In the genomic region with DNA sequence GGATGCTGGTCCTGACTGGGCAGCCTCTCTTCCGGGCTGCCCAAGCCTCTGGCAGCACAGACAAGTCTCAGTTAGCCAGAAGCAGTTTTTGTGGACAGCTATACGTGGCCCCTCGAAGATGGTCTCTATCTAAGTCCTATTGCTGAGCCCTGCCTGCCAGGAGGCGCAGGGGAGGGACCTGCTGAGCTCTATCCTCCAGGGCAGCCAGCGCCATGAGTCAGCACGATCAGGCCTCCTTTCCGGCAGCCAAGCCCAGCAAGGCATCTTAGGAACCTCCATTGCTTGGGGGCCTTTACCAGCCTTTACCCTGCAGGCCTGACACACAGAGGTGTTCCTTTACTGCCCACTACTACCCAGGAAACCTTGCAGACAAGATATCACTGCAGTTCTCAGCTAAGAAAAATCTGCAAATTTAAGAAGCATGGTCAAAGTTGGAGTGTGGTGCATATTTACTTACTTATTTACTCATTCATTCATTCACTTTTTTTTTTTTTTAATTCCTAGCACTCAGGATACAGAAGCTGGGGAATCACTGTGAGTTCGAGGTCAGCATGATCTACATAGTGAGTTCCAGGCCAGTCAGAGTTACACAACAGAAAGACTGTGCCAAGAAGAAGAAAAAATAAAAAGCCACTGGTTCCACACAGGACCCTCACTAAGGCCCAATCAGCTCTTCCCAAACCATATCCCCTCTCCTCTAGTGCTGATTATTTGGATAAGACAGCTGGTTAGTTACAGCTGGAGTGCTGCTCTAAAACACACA, we compare ENCODE assay signal across 11 mouse cellular contexts. TPM values are rescaled to one million over a fixed set of nuclear protein-coding genes. Genes with fewer than 3 reads are reported as not detected.
DNase-seq lines count a peak whose midpoint lies in the region; ATAC-seq and TF ChIP-seq lines count a peak whose summit lies in the region.
"Had no signal": no experiment of that assay in that cellular context is flagged by ENCODE, and none has a peak within 500 bp of the region (broad histone marks: within the 10 kb centered on the region; RNA-seq: fewer than 3 reads in every experiment).

No protein-coding gene starts in this region.

- H3K4me3 ChIP-seq in gastrocnemius, adult 2 months, result no peak overlapping the region
- peak overlapping the region in 1 of 2 experiments; percentile 29; a peak in 1 of 4 replicates for H3K4me3 ChIP-seq in ES-E14 (ENCODE audit: insufficient read depth in 1 of 2, low read depth in 1 of 2, low read length in 2 of 2, poor library complexity in 1 of 2, severe bottlenecking in 1 of 2)
- H3K4me3 ChIP-seq in embryonic fibroblast, embryonic 13.5 days (ENCODE audit: insufficient read depth, low read length), result no peak overlapping the region
- peak overlapping the region; percentile 31 for H3K4me3 ChIP-seq in liver, embryonic 16.5 days (ENCODE audit: low read depth, low read length)
- no peak overlapping the region for H3K4me3 ChIP-seq in hindbrain, embryonic 16.5 days (ENCODE audit: low read length)
- no peak overlapping the region for H3K4me3 ChIP-seq in hindbrain, embryonic 11.5 days (ENCODE audit: low read depth, low read length)
- H3K4me3 ChIP-seq: limb, embryonic 13.5 days had no signal

- 17% methylated on average over 8 of the region's 8 CpGs for WGBS in liver, embryonic 16.5 days (ENCODE audit: insufficient replicate concordance)
- 57% methylated on average over 8 of the region's 8 CpGs for WGBS in hindbrain, embryonic 16.5 days
- 47% methylated on average over 8 of the region's 8 CpGs for WGBS in hindbrain, embryonic 11.5 days

- peak overlapping the region; percentile 31 for H3K27ac ChIP-seq in gastrocnemius, adult 2 months
- H3K27ac ChIP-seq in ES-E14 (ENCODE audit: insufficient read depth, low read depth, low read length, poor library complexity, severe bottlenecking), result no peak overlapping the region
- H3K27ac ChIP-seq in embryonic fibroblast, embryonic 13.5 days (ENCODE audit: insufficient read depth, low read length), result peak overlapping the region; percentile 54; the same call in 1 of the 2 replicates
- H3K27ac ChIP-seq in liver, embryonic 16.5 days (ENCODE audit: low read length), result peak overlapping the region; percentile 82
- no peak overlapping the region for H3K27ac ChIP-seq in hindbrain, embryonic 16.5 days (ENCODE audit: low read depth, low read length)
- H3K27ac ChIP-seq in hindbrain, embryonic 11.5 days (ENCODE audit: low read depth, low read length), result no peak overlapping the region
- H3K27ac ChIP-seq: limb, embryonic 13.5 days had no signal

- no peaks in the 10 kb centered on the region for H3K9me3 ChIP-seq in ES-E14 (ENCODE audit: control insufficient read depth, insufficient read depth, low read depth, low read length)
- H3K9me3 ChIP-seq in liver, embryonic 16.5 days (replicated peaks; ENCODE audit: control insufficient read depth, low read length), result no peaks in the 10 kb centered on the region
- no peaks in the 10 kb centered on the region for H3K9me3 ChIP-seq in hindbrain, embryonic 16.5 days (ENCODE audit: control insufficient read depth, low read length)
- no peaks in the 10 kb centered on the region for H3K9me3 ChIP-seq in hindbrain, embryonic 11.5 days (ENCODE audit: control insufficient read depth, low read length)
- H3K9me3 ChIP-seq: limb, embryonic 13.5 days had no signal

- peak; percentile 88 for ATAC-seq in liver, embryonic 16.5 days (ENCODE audit: low read depth)
- no peak for ATAC-seq in hindbrain, embryonic 16.5 days
- no peak for ATAC-seq in hindbrain, embryonic 11.5 days (ENCODE audit: low FRiP score)
- ATAC-seq: forebrain, embryonic 16.5 days had no signal

- in situ Hi-C loops in ES-E14 (cut with MboI; ENCODE audit: low sequenced_read_pairs in 2 of 2, unreplicated experiment in 2 of 2), result no loop called here

- H3K36me3 ChIP-seq in ES-E14 (ENCODE audit: control insufficient read depth, insufficient read depth, low read length, poor library complexity, severe bottlenecking), result peaks cover 3% of the 10 kb centered on the region; the same call in 1 of the 2 replicates
- peaks cover 49% of the 10 kb centered on the region for H3K36me3 ChIP-seq in liver, embryonic 16.5 days (ENCODE audit: control insufficient read depth, insufficient read depth)
- no peaks in the 10 kb centered on the region; the same call in 1 of the 2 replicates for H3K36me3 ChIP-seq in hindbrain, embryonic 16.5 days (ENCODE audit: control insufficient read depth, insufficient read depth, low read length)
- no peaks in the 10 kb centered on the region for H3K36me3 ChIP-seq in hindbrain, embryonic 11.5 days (ENCODE audit: control insufficient read depth, insufficient read depth, low read length)

- H3K4me1 ChIP-seq in ES-E14 (ENCODE audit: control insufficient read depth in 2 of 2, insufficient read depth in 2 of 2, low read length in 2 of 2, poor library complexity in 1 of 2), result peaks cover 0 to 18% of the 10 kb centered on the region in 2 experiments; a peak in 1 of 4 replicates
- H3K4me1 ChIP-seq in embryonic fibroblast, embryonic 13.5 days (ENCODE audit: control insufficient read depth, insufficient read depth, low read length), result 0 out of 2 replicates have a peak, but pooled peaks cover 3% of the 10 kb centered on the region
- peaks cover 58% of the 10 kb centered on the region for H3K4me1 ChIP-seq in liver, embryonic 16.5 days (ENCODE audit: control insufficient read depth, low read depth, low read length)
- H3K4me1 ChIP-seq in hindbrain, embryonic 16.5 days (ENCODE audit: control insufficient read depth, insufficient read depth, low read depth, low read length), result no peaks in the 10 kb centered on the region
- 0 out of 2 replicates have a peak, but pooled peaks cover 3% of the 10 kb centered on the region for H3K4me1 ChIP-seq in hindbrain, embryonic 11.5 days (replicated peaks; ENCODE audit: control insufficient read depth, insufficient read depth, low read length)

- intact Hi-C loops in gastrocnemius, adult 2 months (cut with DNase I), result no loop called here

- TF ChIP-seq CTCF in gastrocnemius, adult 2 months (IDR thresholded peaks at IDR 0.05), result no peak
- TF ChIP-seq CTCF in embryonic fibroblast, embryonic 13.5 days (IDR thresholded peaks at IDR 0.05; ENCODE audit: borderline replicate concordance, insufficient read depth, low read length), result no peak

- TF ChIP-seq POLR2A in embryonic fibroblast, embryonic 13.5 days (IDR thresholded peaks at IDR 0.05; ENCODE audit: low read depth, low read length), result no peak

- H3K9ac ChIP-seq in ES-E14 (ENCODE audit: insufficient read depth, low read depth, low read length, poor library complexity, severe bottlenecking), result peak overlapping the region; percentile 62
- peak overlapping the region; percentile 40 for H3K9ac ChIP-seq in liver, embryonic 16.5 days (ENCODE audit: low read depth, low read length)
- no peak overlapping the region for H3K9ac ChIP-seq in hindbrain, embryonic 16.5 days (ENCODE audit: low read depth, low read length)
- H3K9ac ChIP-seq in hindbrain, embryonic 11.5 days (ENCODE audit: low read depth, low read length), result no peak overlapping the region
- H3K9ac ChIP-seq: limb, embryonic 13.5 days had no signal

- H3K4me2 ChIP-seq in liver, embryonic 16.5 days (ENCODE audit: low read depth, low read length), result peak overlapping the region; percentile 57
- no peak overlapping the region for H3K4me2 ChIP-seq in hindbrain, embryonic 16.5 days (ENCODE audit: low read length)
- H3K4me2 ChIP-seq in hindbrain, embryonic 11.5 days (replicated peaks; ENCODE audit: low read depth, low read length), result no peak overlapping the region
- H3K4me2 ChIP-seq: limb, embryonic 13.5 days had no signal

- H3K27me3 ChIP-seq in liver, embryonic 16.5 days (ENCODE audit: control insufficient read depth, insufficient read depth, low read depth, low read length), result no peaks in the 10 kb centered on the region
- no peaks in the 10 kb centered on the region for H3K27me3 ChIP-seq in hindbrain, embryonic 16.5 days (replicated peaks; ENCODE audit: control insufficient read depth, insufficient read depth, low read length)
- H3K27me3 ChIP-seq in hindbrain, embryonic 11.5 days (ENCODE audit: control insufficient read depth, insufficient read depth, low read length), result no peaks in the 10 kb centered on the region
- H3K27me3 ChIP-seq: limb, embryonic 13.5 days had no signal

- peak; percentile 57 for DNase-seq in gastrocnemius, adult 2 months
- DNase-seq in gastrocnemius, adult 8-10 months (ENCODE audit: low spot score in 2 of 2), result no peak
- DNase-seq in ES-E14 (ENCODE audit: low read depth, low spot score), result no peak
- no peak for DNase-seq in hindbrain, embryonic 11.5 days (ENCODE audit: low spot score)
- DNase-seq in cerebellum, adult 18-20 months, result no peak
- DNase-seq: right cerebral cortex, postnatal 14 days had no signal

TF ChIP-seq in ES-E14, 5 proteins besides CTCF, POLR2A, EP300 and RAD21 (continues in another document):
- TF ChIP-seq HCFC1 (IDR thresholded peaks at IDR 0.05; ENCODE audit: borderline replicate concordance, insufficient read depth, low read length), result no peak

RNA-seq across cellular contexts. Expression of gene Stx2, which starts 7.5 kb away (rescaled TPM):
- total RNA-seq in gastrocnemius, adult 2 months (2021), result 1 to 10 TPM; 6.3 to 7.8 TPM
- total RNA-seq in gastrocnemius, adult 8-10 months (2022), result 1 to 10 TPM; 3.0 to 6.3 (median 5.8) TPM
- 6.8 and 9.4 TPM in 2 replicates for total RNA-seq in ES-E14 (2012; rRNA removed)
- 44.1 and 52.4 TPM in 2 replicates for polyA plus RNA-seq in embryonic fibroblast, embryonic 13.5 days (2011; ENCODE audit: insufficient read length, low read depth, missing spikeins)
- 55.8 and 59.4 TPM in 2 replicates for polyA plus RNA-seq in liver, embryonic 16.5 days (2015; fragmentation: Nextera tagmentation; extraction: Ambion mirVana)
- polyA plus RNA-seq in hindbrain, embryonic 16.5 days (2015; fragmentation: Nextera tagmentation; extraction: Ambion mirVana), result 16.1 and 17.5 TPM in 2 replicates
- 25.1 and 31.0 TPM in 2 replicates for polyA plus RNA-seq in hindbrain, embryonic 11.5 days (2014; fragmentation: Nextera tagmentation; extraction: Ambion mirVana)

RNA-seq across cellular contexts. Expression of gene Ran, which starts 19.0 kb away (rescaled TPM):
- total RNA-seq in gastrocnemius, adult 2 months (2021), result 10 to 100 TPM; 78.9 to 94.0 TPM
- 10 to 100 TPM; 78.9 to 95.9 (median 82.7) TPM for total RNA-seq in gastrocnemius, adult 8-10 months (2022)
- 642 and 877 TPM in 2 replicates for total RNA-seq in ES-E14 (2012; rRNA removed)
- 260 and 321 TPM in 2 replicates for polyA plus RNA-seq in embryonic fibroblast, embryonic 13.5 days (2011; ENCODE audit: insufficient read length, low read depth, missing spikeins)
- polyA plus RNA-seq in liver, embryonic 16.5 days (2015; fragmentation: Nextera tagmentation; extraction: Ambion mirVana), result 322 and 356 TPM in 2 replicates
- 326 and 333 TPM in 2 replicates for polyA plus RNA-seq in hindbrain, embryonic 16.5 days (2015; fragmentation: Nextera tagmentation; extraction: Ambion mirVana)
- polyA plus RNA-seq in hindbrain, embryonic 11.5 days (2014; fragmentation: Nextera tagmentation; extraction: Ambion mirVana), result 799 and 828 TPM in 2 replicates

RNA-seq across cellular contexts. Expression of gene Rimbp2, which starts 47.6 kb away (rescaled TPM):
- under 1 TPM in 1 of 2 experiments, not detected in 1; 0.05 TPM for total RNA-seq in gastrocnemius, adult 2 months (2021)
- total RNA-seq in gastrocnemius, adult 8-10 months (2022), result under 1 TPM in 1 of 4 experiments, not detected in 3; 0.12 TPM
- 1.2 TPM in 2 replicates for total RNA-seq in ES-E14 (2012; rRNA removed)
- polyA plus RNA-seq in embryonic fibroblast, embryonic 13.5 days (2011; ENCODE audit: insufficient read length, low read depth, missing spikeins), result not detected in 2 replicates
- 0.01 TPM in 1 of 2 replicates, not detected in the other for polyA plus RNA-seq in liver, embryonic 16.5 days (2015; fragmentation: Nextera tagmentation; extraction: Ambion mirVana)
- polyA plus RNA-seq in hindbrain, embryonic 16.5 days (2015; fragmentation: Nextera tagmentation; extraction: Ambion mirVana), result 4.7 and 6.4 TPM in 2 replicates
- polyA plus RNA-seq in hindbrain, embryonic 11.5 days (2014; fragmentation: Nextera tagmentation; extraction: Ambion mirVana), result 1.2 and 1.4 TPM in 2 replicates

Comparison
In these comparisons a context has a peak if more than half of its experiments do, and no peak if none do; other contexts are left out.
1. H3K27ac ChIP-seq: peak in gastrocnemius, adult 2 months (single experiment), embryonic fibroblast, embryonic 13.5 days (single experiment) and liver, embryonic 16.5 days (single experiment); none in ES-E14 (single experiment), hindbrain, embryonic 16.5 days (single experiment) and hindbrain, embryonic 11.5 days (single experiment).
2. H3K9ac ChIP-seq: peak in ES-E14 (single experiment) and liver, embryonic 16.5 days (single experiment); none in hindbrain, embryonic 16.5 days (single experiment) and hindbrain, embryonic 11.5 days (single experiment).